9 mouse cellular contexts compared by ENCODE assay signal in genomic region chr5:135630598-135630997, GRCm38 (mm10). TPM values are rescaled to one million over a fixed set of nuclear protein-coding genes. Genes with fewer than 3 reads are reported as not detected.
DNase-seq lines count a peak whose midpoint lies in the region; ATAC-seq lines count a peak whose summit lies in the region.
"Had no signal": no experiment of that assay in that cellular context is flagged by ENCODE, and none has a peak within 500 bp of the region (broad histone marks: within the 10 kb centered on the region; RNA-seq: fewer than 3 reads in every experiment).

No protein-coding gene starts in this region.

- H3K9ac ChIP-seq in hindbrain, embryonic 12.5 days, result no peak overlapping the region
- no peak overlapping the region for H3K9ac ChIP-seq in embryonic facial prominence, embryonic 11.5 days (replicated peaks; ENCODE audit: low read length)
- H3K9ac ChIP-seq: embryonic facial prominence, embryonic 13.5 days had no signal

- H3K9me3 ChIP-seq in hindbrain, embryonic 10.5 days, result no peaks in the 10 kb centered on the region
- no peaks in the 10 kb centered on the region for H3K9me3 ChIP-seq in hindbrain, embryonic 12.5 days (replicated peaks)
- H3K9me3 ChIP-seq in embryonic facial prominence, embryonic 11.5 days (replicated peaks; ENCODE audit: control insufficient read depth, low read length), result no peaks in the 10 kb centered on the region
- H3K9me3 ChIP-seq: embryonic facial prominence, embryonic 13.5 days had no signal

- no peak overlapping the region for H3K4me3 ChIP-seq in hindbrain, embryonic 10.5 days
- no peak overlapping the region for H3K4me3 ChIP-seq in hindbrain, embryonic 12.5 days
- no peak overlapping the region for H3K4me3 ChIP-seq in embryonic facial prominence, embryonic 11.5 days (ENCODE audit: low read depth, low read length)
- H3K4me3 ChIP-seq: embryonic facial prominence, embryonic 13.5 days had no signal

- no peak overlapping the region for H3K27ac ChIP-seq in hindbrain, embryonic 10.5 days
- H3K27ac ChIP-seq in hindbrain, embryonic 12.5 days, result no peak overlapping the region
- no peak overlapping the region for H3K27ac ChIP-seq in embryonic facial prominence, embryonic 11.5 days (replicated peaks; ENCODE audit: low read depth, low read length)
- H3K27ac ChIP-seq: embryonic facial prominence, embryonic 13.5 days had no signal

- peak; percentile 34 for DNase-seq in hindbrain, embryonic 10.5 days (ENCODE audit: low spot score)
- DNase-seq in CD4-positive helper T cell, adult 2 months (ENCODE audit: low read depth, low spot score), result peak; percentile 72
- DNase-seq in adrenal gland, postnatal 14 days, result peak; percentile 81
- peak; percentile 76 for DNase-seq in embryonic facial prominence, embryonic 11.5 days (ENCODE audit: low spot score)
- peak; percentile 34 to 77 for DNase-seq in layer of hippocampus, postnatal 14 days (ENCODE audit: low spot score in 2 of 2)
- DNase-seq in retina, postnatal 7 days (ENCODE audit: low read depth, low spot score), result peak; percentile 52
- no peak for DNase-seq in Muller cell, postnatal 12 days (ENCODE audit: inconsistent ontology term)

- 40% methylated on average over 3 of the region's 3 CpGs for WGBS in hindbrain, embryonic 10.5 days
- WGBS in hindbrain, embryonic 12.5 days, result 38% methylated on average over 3 of the region's 3 CpGs
- whole genome bisulfite sequencing in embryonic facial prominence, embryonic 11.5 days, result 35% methylated on average over 3 of the region's 3 CpGs

- peaks cover 20% of the 10 kb centered on the region for H3K4me1 ChIP-seq in hindbrain, embryonic 10.5 days (replicated peaks)
- H3K4me1 ChIP-seq in hindbrain, embryonic 12.5 days, result peaks cover 12% of the 10 kb centered on the region
- no peaks in the 10 kb centered on the region for H3K4me1 ChIP-seq in embryonic facial prominence, embryonic 11.5 days (ENCODE audit: control insufficient read depth, insufficient read depth, low read length)

- ATAC-seq in hindbrain, embryonic 12.5 days (ENCODE audit: low FRiP score), result no peak
- no peak for ATAC-seq in embryonic facial prominence, embryonic 11.5 days (replicated peaks; ENCODE audit: insufficient number of reproducible peaks, low FRiP score, low TSS enrichment, low read depth)

- no peak overlapping the region for H3K4me2 ChIP-seq in hindbrain, embryonic 12.5 days (replicated peaks)
- no peak overlapping the region for H3K4me2 ChIP-seq in embryonic facial prominence, embryonic 11.5 days (ENCODE audit: low read depth, low read length)
- H3K4me2 ChIP-seq: embryonic facial prominence, embryonic 13.5 days had no signal

- no peaks in the 10 kb centered on the region for H3K27me3 ChIP-seq in hindbrain, embryonic 10.5 days (ENCODE audit: insufficient read depth, poor library complexity, severe bottlenecking)
- H3K27me3 ChIP-seq in hindbrain, embryonic 12.5 days, result no peaks in the 10 kb centered on the region
- no peaks in the 10 kb centered on the region for H3K27me3 ChIP-seq in embryonic facial prominence, embryonic 11.5 days (ENCODE audit: control insufficient read depth, insufficient read depth, low read length)
- H3K27me3 ChIP-seq: embryonic facial prominence, embryonic 13.5 days had no signal

- peaks cover 7% of the 10 kb centered on the region for H3K36me3 ChIP-seq in hindbrain, embryonic 10.5 days
- H3K36me3 ChIP-seq in hindbrain, embryonic 12.5 days, result peaks cover 7% of the 10 kb centered on the region
- H3K36me3 ChIP-seq in embryonic facial prominence, embryonic 11.5 days (replicated peaks; ENCODE audit: control insufficient read depth, insufficient read depth, low read depth, low read length), result no peaks in the 10 kb centered on the region

RNA-seq across cellular contexts. Expression of gene Rhbdd2, which starts 1.8 kb away (rescaled TPM):
- polyA plus RNA-seq in hindbrain, embryonic 10.5 days (2016; fragmentation: Nextera tagmentation; extraction: Ambion mirVana), result 54.9 and 65.6 TPM in 2 replicates
- polyA plus RNA-seq in hindbrain, embryonic 12.5 days (2016; fragmentation: Nextera tagmentation; extraction: Ambion mirVana), result 65.2 and 70.0 TPM in 2 replicates
- 34.2 and 34.8 TPM in 2 replicates for total RNA-seq in adrenal gland, postnatal 14 days (2021)
- polyA plus RNA-seq in embryonic facial prominence, embryonic 11.5 days (2014; fragmentation: Nextera tagmentation; extraction: Ambion mirVana), result 43.1 and 46.4 TPM in 2 replicates
- total RNA-seq in layer of hippocampus, postnatal 14 days (2021), result 10 to 100 TPM; 66.9 to 71.7 TPM

RNA-seq across cellular contexts. Expression of gene Por, which starts 39.2 kb away (rescaled TPM):
- 105 and 106 TPM in 2 replicates for polyA plus RNA-seq in hindbrain, embryonic 10.5 days (2016; fragmentation: Nextera tagmentation; extraction: Ambion mirVana)
- 118 and 119 TPM in 2 replicates for polyA plus RNA-seq in hindbrain, embryonic 12.5 days (2016; fragmentation: Nextera tagmentation; extraction: Ambion mirVana)
- total RNA-seq in adrenal gland, postnatal 14 days (2021), result 190 and 216 TPM in 2 replicates
- polyA plus RNA-seq in embryonic facial prominence, embryonic 11.5 days (2014; fragmentation: Nextera tagmentation; extraction: Ambion mirVana), result 62.7 and 63.5 TPM in 2 replicates
- 10 to 100 TPM; 81.9 to 87.8 TPM for total RNA-seq in layer of hippocampus, postnatal 14 days (2021)

RNA-seq across cellular contexts. Expression of gene Ccl24, which starts 57.7 kb away (rescaled TPM):
- 1.1 and 1.9 TPM in 2 replicates for polyA plus RNA-seq in hindbrain, embryonic 10.5 days (2016; fragmentation: Nextera tagmentation; extraction: Ambion mirVana)
- 2.0 and 3.1 TPM in 2 replicates for polyA plus RNA-seq in hindbrain, embryonic 12.5 days (2016; fragmentation: Nextera tagmentation; extraction: Ambion mirVana)
- 1.6 and 3.1 TPM in 2 replicates for total RNA-seq in adrenal gland, postnatal 14 days (2021)
- polyA plus RNA-seq in embryonic facial prominence, embryonic 11.5 days (2014; fragmentation: Nextera tagmentation; extraction: Ambion mirVana), result 1.4 and 1.5 TPM in 2 replicates
- total RNA-seq in layer of hippocampus, postnatal 14 days (2021), result under 1 TPM in 1 of 2 experiments, not detected in 1; 0.44 TPM
